Mouse (Mus musculus): ENCODE data around the gene Sez6. TPM values are rescaled to one million over a fixed set of nuclear protein-coding genes. Genes with fewer than 3 reads are reported as not detected.
A peak's percentile ranks its signal among the peaks of the same experiment; 100 is the strongest.

The Sez6 gene
- polyA plus RNA-seq, 1 experiment from 2014 or later: 165 TPM

- Histone ChIP-seq H3K27me3 (no peaks in the 10 kb centered on the region), H3K4me3 (peak overlapping the region; percentile 99), H3K27ac (peak overlapping the region; percentile 97), H3K9me3 (replicated peaks) (no peaks in the 10 kb centered on the region), H3K4me1 (peaks cover 30% of the 10 kb centered on the region), H3K4me2 (peak overlapping the region; percentile 91), H3K9ac (peak overlapping the region; percentile 99), H3K36me3 (ENCODE audit: poor library complexity, severe bottlenecking) (peaks cover 35% of the 10 kb centered on the region)
- ATAC-seq: 0 out of 2 replicates have a peak, but pooled peaks have one; percentile 0
- under 1% methylated on average over 57 of the region's 63 CpGs for WGBS
Observed at GRCm38 (mm10) chr11:77983937-77984835, 53.6 kb downstream of the Sez6 start.

DNA sequence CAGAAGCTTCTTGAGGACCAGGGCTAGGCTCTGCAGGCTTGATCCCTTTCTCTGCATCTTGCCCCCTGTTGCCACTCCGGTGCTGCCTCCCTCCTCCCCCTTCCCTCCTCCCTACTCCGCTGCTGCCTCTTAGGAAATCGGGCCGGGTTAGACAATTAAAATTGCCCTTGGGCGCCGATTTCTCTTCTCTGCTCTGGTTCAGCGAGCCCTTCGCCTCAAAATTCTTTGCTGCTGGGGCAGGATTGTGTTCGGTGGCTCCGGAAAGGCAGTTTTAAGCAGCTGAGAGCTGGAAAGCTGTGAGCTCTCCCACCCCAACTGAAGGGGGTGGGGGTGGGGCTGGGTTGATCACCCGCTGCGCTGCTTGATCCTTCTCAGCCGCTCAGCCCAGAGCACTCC is 54.2 kb downstream of the Sez6 start:
- no peak for ATAC-seq
- Histone ChIP-seq H3K36me3 (ENCODE audit: poor library complexity, severe bottlenecking) (peaks cover 39% of the 10 kb centered on the region), H3K27me3 (no peaks in the 10 kb centered on the region), H3K27ac (peak overlapping the region; percentile 97), H3K4me2 (peak overlapping the region; percentile 91), H3K9ac (peak overlapping the region; percentile 99), H3K4me3 (peak overlapping the region; percentile 99), H3K4me1 (peaks cover 30% of the 10 kb centered on the region), H3K9me3 (replicated peaks) (no peaks in the 10 kb centered on the region)
- WGBS: under 1% methylated on average over 13 of the region's 13 CpGs

DNA sequence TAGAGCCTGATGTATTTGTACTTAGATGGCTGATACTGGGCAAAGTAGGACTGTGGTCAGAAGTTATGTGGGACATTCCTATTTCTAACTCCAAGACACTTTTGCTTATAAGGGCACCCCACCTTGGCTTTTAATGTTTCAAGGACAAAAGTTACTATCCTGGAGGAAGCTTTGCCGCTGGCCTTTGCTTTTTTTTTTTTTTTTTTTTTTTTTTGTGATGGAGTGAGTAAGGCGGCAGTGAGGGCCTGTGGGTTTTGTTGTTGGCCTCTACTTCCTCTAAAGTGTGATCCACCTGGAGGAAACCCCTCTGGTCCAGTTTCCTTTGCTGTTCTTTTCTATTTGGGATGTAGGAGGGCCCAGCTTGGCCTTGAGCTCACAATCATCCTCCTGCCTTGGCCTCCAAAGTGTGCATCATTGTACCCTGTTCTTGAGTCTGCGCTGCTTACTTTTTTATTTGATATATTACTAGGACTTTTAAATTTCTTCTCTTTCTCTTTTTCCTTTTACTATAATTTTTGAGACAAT is 55.0 kb downstream of the Sez6 start:
- no peaks in the 10 kb centered on the region for H3K9me3 ChIP-seq (replicated peaks)
- no peaks in the 10 kb centered on the region for H3K27me3 ChIP-seq
- peak overlapping the region; percentile 99 for H3K9ac ChIP-seq
- H3K36me3 ChIP-seq (ENCODE audit: poor library complexity, severe bottlenecking): peaks cover 44% of the 10 kb centered on the region
- H3K4me1 ChIP-seq: peaks cover 24% of the 10 kb centered on the region
- H3K4me2 ChIP-seq: peak overlapping the region; percentile 91
- H3K27ac ChIP-seq: peak overlapping the region; percentile 97; the same call in 1 of the 2 replicates
- H3K4me3 ChIP-seq: peak overlapping the region; percentile 99
- ATAC-seq: no peak
- WGBS: 62% methylated on average over 3 of the region's 3 CpGs

GRCm38 (mm10) chr11:77989071-77989690 is 58.6 kb downstream of the Sez6 start:
- no peak overlapping the region for H3K4me3 ChIP-seq
- H3K27ac ChIP-seq: no peak overlapping the region
- H3K4me2 ChIP-seq: no peak overlapping the region
- no peaks in the 10 kb centered on the region for H3K27me3 ChIP-seq
- peaks cover 65% of the 10 kb centered on the region for H3K36me3 ChIP-seq (ENCODE audit: poor library complexity, severe bottlenecking)
- 94% methylated on average over 13 of the region's 13 CpGs for WGBS
- no peak for ATAC-seq
- H3K4me1 ChIP-seq: peaks cover 17% of the 10 kb centered on the region
- no peaks in the 10 kb centered on the region for H3K9me3 ChIP-seq (replicated peaks)
- no peak overlapping the region for H3K9ac ChIP-seq

- Histone ChIP-seq H3K4me1 (no peaks in the 10 kb centered on the region), H3K36me3 (ENCODE audit: poor library complexity, severe bottlenecking) (peaks cover 25% of the 10 kb centered on the region), H3K9ac (no peak overlapping the region), H3K4me3 (no peak overlapping the region), H3K9me3 (replicated peaks) (no peaks in the 10 kb centered on the region), H3K27ac (no peak overlapping the region), H3K4me2 (no peak overlapping the region), H3K27me3 (no peaks in the 10 kb centered on the region)
- WGBS: 62% methylated on average over 1 of the region's 1 CpGs
- no peak for ATAC-seq
Observed at GRCm38 (mm10) chr11:77995556-77995955, 65.0 kb downstream of the Sez6 start.

DNA sequence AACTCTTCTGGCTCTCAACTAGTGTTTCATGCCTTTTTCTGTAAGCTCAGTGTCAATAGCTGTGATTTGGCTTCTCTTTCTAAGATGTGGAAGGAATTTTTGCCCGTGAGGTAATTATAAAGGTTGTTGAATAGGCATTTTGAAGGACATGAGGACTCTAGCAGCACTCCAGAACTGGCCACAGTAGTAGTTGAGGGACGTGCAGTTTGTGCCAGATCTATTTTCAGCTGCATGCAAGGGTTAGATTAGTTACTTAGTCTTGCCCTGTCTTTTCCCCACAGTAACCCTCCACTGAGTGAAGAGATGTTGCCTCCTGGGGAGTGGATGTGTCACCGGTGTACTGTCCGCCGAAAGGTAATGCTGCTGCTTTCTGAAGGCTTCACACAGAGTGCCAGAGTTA is 75.8 kb downstream of the Sez6 start:
- WGBS: 94% methylated on average over 5 of the region's 5 CpGs
- Histone ChIP-seq H3K36me3 (ENCODE audit: poor library complexity, severe bottlenecking) (peaks cover 53% of the 10 kb centered on the region), H3K4me3 (no peak overlapping the region), H3K4me1 (peaks cover 7% of the 10 kb centered on the region), H3K4me2 (no peak overlapping the region), H3K27me3 (no peaks in the 10 kb centered on the region), H3K9me3 (replicated peaks) (no peaks in the 10 kb centered on the region), H3K9ac (no peak overlapping the region), H3K27ac (no peak overlapping the region)
- no peak for ATAC-seq

- 28% methylated on average over 4 of the region's 4 CpGs for WGBS
- no peak overlapping the region for H3K4me2 ChIP-seq
- ATAC-seq: 0 out of 2 replicates have a peak, but pooled peaks have one; percentile 55
- H3K36me3 ChIP-seq (ENCODE audit: poor library complexity, severe bottlenecking): peaks cover 90% of the 10 kb centered on the region
- H3K9me3 ChIP-seq (replicated peaks): no peaks in the 10 kb centered on the region
- no peaks in the 10 kb centered on the region for H3K4me1 ChIP-seq
- H3K9ac ChIP-seq: no peak overlapping the region
- no peak overlapping the region for H3K27ac ChIP-seq
- no peaks in the 10 kb centered on the region for H3K27me3 ChIP-seq
- H3K4me3 ChIP-seq: no peak overlapping the region
Observed at GRCm38 (mm10) chr11:78019676-78020075, 89.1 kb downstream of the Sez6 start.

DNA sequence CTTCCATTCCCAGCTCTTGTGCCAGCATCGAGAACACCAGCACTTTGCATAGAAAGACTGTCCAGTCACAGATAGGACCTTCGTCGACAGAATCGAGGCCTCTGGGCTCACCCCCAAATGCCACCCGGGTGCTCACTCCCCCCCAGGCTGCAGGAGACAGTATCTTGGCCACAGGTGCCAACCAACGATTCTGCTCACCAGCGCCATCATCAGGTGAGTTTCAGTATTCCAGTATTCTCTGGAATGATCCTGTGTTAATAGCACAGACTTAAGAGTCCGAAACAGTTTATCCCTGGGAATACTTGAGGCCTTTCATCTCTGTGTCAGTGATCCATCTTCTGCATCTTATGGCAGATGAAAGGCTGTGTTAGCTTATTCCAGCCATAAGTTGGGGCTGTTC is 93.0 kb downstream of the Sez6 start:
- Histone ChIP-seq H3K9me3 (replicated peaks) (no peaks in the 10 kb centered on the region), H3K36me3 (ENCODE audit: poor library complexity, severe bottlenecking) (peaks cover 88% of the 10 kb centered on the region), H3K27ac (no peak overlapping the region), H3K27me3 (no peaks in the 10 kb centered on the region), H3K9ac (no peak overlapping the region), H3K4me2 (no peak overlapping the region), H3K4me1 (no peaks in the 10 kb centered on the region), H3K4me3 (no peak overlapping the region)
- WGBS: 85% methylated on average over 8 of the region's 8 CpGs
- no peak for ATAC-seq

Other genes with a start within 250 kb of the Sez6 start
- gene Nufip2, start 244.6 kb upstream of the Sez6 start, polyA plus RNA-seq (2015; fragmentation: Nextera tagmentation; extraction: Ambion mirVana): 4.3 and 5.0 TPM in 2 replicates
- 0.76 and 1.7 TPM in 2 replicates for gene Cryba1, start 205.5 kb upstream of the Sez6 start, polyA plus RNA-seq (2015; fragmentation: Nextera tagmentation; extraction: Ambion mirVana)
- 38.2 and 48.1 TPM in 2 replicates for gene Myo18a, start 167.6 kb upstream of the Sez6 start, polyA plus RNA-seq (2015; fragmentation: Nextera tagmentation; extraction: Ambion mirVana)
- 2.9 and 3.2 TPM in 2 replicates for gene Gm10277, start 143.1 kb upstream of the Sez6 start, polyA plus RNA-seq (2015; fragmentation: Nextera tagmentation; extraction: Ambion mirVana)
- 12.7 and 15.1 TPM in 2 replicates for gene Pipox, start 36.7 kb upstream of the Sez6 start, polyA plus RNA-seq (2015; fragmentation: Nextera tagmentation; extraction: Ambion mirVana)
- gene Phf12, start 52.0 kb downstream of the Sez6 start, polyA plus RNA-seq (2015; fragmentation: Nextera tagmentation; extraction: Ambion mirVana): 20.7 and 24.5 TPM in 2 replicates
- 23.4 and 26.6 TPM in 2 replicates for gene Dhrs13, start 101.5 kb downstream of the Sez6 start, polyA plus RNA-seq (2015; fragmentation: Nextera tagmentation; extraction: Ambion mirVana)
- 69.6 and 78.1 TPM in 2 replicates for gene Flot2, start 107.1 kb downstream of the Sez6 start, polyA plus RNA-seq (2015; fragmentation: Nextera tagmentation; extraction: Ambion mirVana)
- 33.0 and 36.6 TPM in 2 replicates for gene Eral1, start 149.6 kb downstream of the Sez6 start, polyA plus RNA-seq (2015; fragmentation: Nextera tagmentation; extraction: Ambion mirVana)
- 22.1 and 23.7 TPM in 2 replicates for gene Fam222b, start 163.9 kb downstream of the Sez6 start, polyA plus RNA-seq (2015; fragmentation: Nextera tagmentation; extraction: Ambion mirVana)
- gene Traf4, start 234.8 kb downstream of the Sez6 start, polyA plus RNA-seq (2015; fragmentation: Nextera tagmentation; extraction: Ambion mirVana): 114 and 121 TPM in 2 replicates
- 5.4 and 8.7 TPM in 2 replicates for gene Nek8, start 245.9 kb downstream of the Sez6 start, polyA plus RNA-seq (2015; fragmentation: Nextera tagmentation; extraction: Ambion mirVana)
- gene Tlcd1, start 245.9 kb downstream of the Sez6 start, polyA plus RNA-seq (2015; fragmentation: Nextera tagmentation; extraction: Ambion mirVana): 4.7 and 7.6 TPM in 2 replicates

All from forebrain, embryonic 13.5 days (tissue).